Mouse (Mus musculus) myocyte (in vitro differentiated cells): Measurements from ENCODE around the gene Higd1a. TPM values are rescaled to one million over a fixed set of nuclear protein-coding genes. Genes with fewer than 3 reads are reported as not detected.

Source experiments
- H3K27me3 ChIP-seq: one replicate; pipeline ENCODE4 v1.6.1; 2011; ENCODE audit not compliant: control insufficient read depth, insufficient read depth, insufficient read length
- H3K36me3 ChIP-seq: one replicate; pipeline ENCODE4 v1.6.1; 2011; ENCODE audit not compliant: control insufficient read depth, insufficient read depth
- H3K4me2 ChIP-seq: one replicate; pipeline ENCODE4 v1.6.1; 2011; ENCODE audit warnings: low read depth, control low read depth
- H3K4me3 ChIP-seq: one replicate; pipeline ENCODE4 v1.5.1; 2011; ENCODE audit warnings: mild to moderate bottlenecking, control low read depth, moderate library complexity
- H3K79me2 ChIP-seq: one replicate; pipeline ENCODE4 v1.6.1; 2011; ENCODE audit not compliant: control insufficient read depth, insufficient read depth
- H3ac ChIP-seq: one replicate; pipeline ENCODE4 v1.6.1; 2011; ENCODE audit not compliant: control insufficient read depth, insufficient read length
- CEBPB ChIP-seq: IDR thresholded peaks from 2 replicates; pipeline ENCODE4 v1.6.1; 2011; ENCODE audit warnings: mild to moderate bottlenecking, moderate library complexity; ENCODE audit not compliant: poor library complexity, insufficient read depth, severe bottlenecking
- E2F4 ChIP-seq: IDR thresholded peaks from one replicate; pipeline ENCODE4 v1.6.1; 2011; ENCODE audit warnings: mild to moderate bottlenecking, control low read depth, moderate library complexity; ENCODE audit not compliant: insufficient read depth
- MAX ChIP-seq: IDR thresholded peaks from one replicate; pipeline ENCODE4 v1.6.1; 2011; ENCODE audit warnings: low read depth, mild to moderate bottlenecking, control low read depth
- MYOD1 ChIP-seq, 3 experiments: IDR thresholded peaks; one replicate each; pipeline ENCODE4 v1.6.1; 2011; ENCODE audit warnings: control low read depth in 2 of 3, low read depth in 2 of 3, mild to moderate bottlenecking in 2 of 3, moderate library complexity in 1 of 3; ENCODE audit not compliant: insufficient read length in 2 of 3, control insufficient read depth in 1 of 3
- MYOG ChIP-seq, 3 experiments: IDR thresholded peaks; one replicate each; pipeline ENCODE4 v1.6.1; 2011; ENCODE audit warnings: control low read depth in 2 of 3, low read depth in 2 of 3, mild to moderate bottlenecking in 2 of 3; ENCODE audit not compliant: insufficient read length in 2 of 3, control insufficient read depth in 1 of 3, insufficient read depth in 1 of 3
- POLR2A ChIP-seq: IDR thresholded peaks from one replicate; pipeline ENCODE4 v1.6.1; 2011; ENCODE audit warnings: low read depth, mild to moderate bottlenecking, control low read depth, moderate library complexity; ENCODE audit not compliant: insufficient read length
- POLR2AphosphoS2 ChIP-seq: IDR thresholded peaks from one replicate; pipeline ENCODE4 v1.6.1; 2011; ENCODE audit warnings: low read depth, control low read depth; ENCODE audit not compliant: insufficient read length
- REST ChIP-seq: IDR thresholded peaks from one replicate; pipeline ENCODE4 v1.6.1; 2011; ENCODE audit warnings: mild to moderate bottlenecking, control low read depth, moderate library complexity; ENCODE audit not compliant: insufficient read depth, insufficient read length
- SRF ChIP-seq: IDR thresholded peaks from one replicate; pipeline ENCODE4 v1.6.1; 2011; ENCODE audit warnings: low read depth; ENCODE audit not compliant: control insufficient read depth, insufficient read length
- TCF12 ChIP-seq: IDR thresholded peaks from one replicate; pipeline ENCODE4 v1.6.1; 2011; ENCODE audit warnings: mild to moderate bottlenecking, control low read depth; ENCODE audit not compliant: poor library complexity, insufficient read depth, severe bottlenecking
- TCF3 ChIP-seq: IDR thresholded peaks from one replicate; pipeline ENCODE4 v1.6.1; 2011; ENCODE audit warnings: low read depth, control low read depth; ENCODE audit not compliant: insufficient read length
- USF1 ChIP-seq: IDR thresholded peaks from one replicate; pipeline ENCODE4 v1.6.1; 2011; ENCODE audit warnings: low read depth, mild to moderate bottlenecking, control low read depth, moderate library complexity
- polyA plus RNA-seq: library from polyadenylated mRNA; unstranded; fragments of >200 nt; fragmentation: generic; extraction: Trizol; gene quantifications from one replicate; pipeline ENCODE4 v1.2.1, GENCODE M21; 2012; ENCODE audit warnings: missing spikeins

Higd1a gene
- polyA plus RNA-seq, 1 experiment, result 115 TPM

- Histone ChIP-seq H3K4me2 (no peak overlapping the region), H3K36me3 (no peaks in the 10 kb centered on the region), H3K79me2 (no peaks in the 10 kb centered on the region), H3ac (no peak overlapping the region), H3K27me3 (peaks cover 2% of the 10 kb centered on the region), H3K4me3 (no peak overlapping the region)
- TF ChIP-seq TCF12, result no peak
- no peak for TF ChIP-seq E2F4
- TF ChIP-seq MYOD1 (IDR thresholded peaks at IDR 0.05; ENCODE audit: control insufficient read depth in 1 of 3, insufficient read length in 2 of 3, low read depth in 2 of 3), result no peak
- TF ChIP-seq CEBPB, result no peak
- TF ChIP-seq POLR2AphosphoS2, result no peak
- TF ChIP-seq POLR2A, result no peak
- no peak for TF ChIP-seq REST
- TF ChIP-seq MYOG (IDR thresholded peaks at IDR 0.05; ENCODE audit: control insufficient read depth in 1 of 3, insufficient read depth in 1 of 3, insufficient read length in 2 of 3, low read depth in 2 of 3), result no peak
- no peak for TF ChIP-seq USF1
- no peak for TF ChIP-seq MAX
Measured at GRCm38 (mm10) chr9:121828314-121828713, 29.8 kb downstream of the Higd1a start.

DNA sequence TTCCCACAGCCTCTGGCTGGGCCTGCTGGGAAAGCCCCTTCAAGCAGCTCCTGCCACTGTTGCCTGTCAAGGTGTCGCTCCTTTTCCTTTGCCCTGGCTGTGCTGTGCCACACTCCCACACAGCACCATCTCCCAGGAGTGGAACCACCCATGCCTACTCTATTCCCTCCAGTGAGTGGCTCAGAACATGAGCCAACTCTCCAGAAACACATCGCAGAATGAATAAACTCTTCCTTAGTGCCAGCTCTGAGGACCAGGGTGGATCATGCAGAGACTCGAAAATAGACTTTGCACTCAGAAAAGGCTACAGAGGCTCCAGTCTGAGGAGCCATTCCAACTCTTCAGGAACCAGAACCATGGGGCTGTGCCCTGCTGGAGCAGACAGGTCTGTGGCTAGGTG, 31.8 kb downstream of the Higd1a start:
- H3ac ChIP-seq, result no peak overlapping the region
- H3K36me3 ChIP-seq, result no peaks in the 10 kb centered on the region
- H3K27me3 ChIP-seq, result no peaks in the 10 kb centered on the region
- no peak overlapping the region for H3K4me2 ChIP-seq
- no peak overlapping the region for H3K4me3 ChIP-seq
- H3K79me2 ChIP-seq, result no peaks in the 10 kb centered on the region
- TF ChIP-seq MYOD1 (IDR thresholded peaks at IDR 0.05; ENCODE audit: control insufficient read depth in 1 of 3, insufficient read length in 2 of 3, low read depth in 2 of 3) (no peak), TCF12 (no peak), E2F4 (no peak), MAX (no peak), MYOG (IDR thresholded peaks at IDR 0.05; ENCODE audit: control insufficient read depth in 1 of 3, insufficient read depth in 1 of 3, insufficient read length in 2 of 3, low read depth in 2 of 3) (no peak), USF1 (no peak), REST (no peak), POLR2A (no peak), POLR2AphosphoS2 (no peak)

DNA sequence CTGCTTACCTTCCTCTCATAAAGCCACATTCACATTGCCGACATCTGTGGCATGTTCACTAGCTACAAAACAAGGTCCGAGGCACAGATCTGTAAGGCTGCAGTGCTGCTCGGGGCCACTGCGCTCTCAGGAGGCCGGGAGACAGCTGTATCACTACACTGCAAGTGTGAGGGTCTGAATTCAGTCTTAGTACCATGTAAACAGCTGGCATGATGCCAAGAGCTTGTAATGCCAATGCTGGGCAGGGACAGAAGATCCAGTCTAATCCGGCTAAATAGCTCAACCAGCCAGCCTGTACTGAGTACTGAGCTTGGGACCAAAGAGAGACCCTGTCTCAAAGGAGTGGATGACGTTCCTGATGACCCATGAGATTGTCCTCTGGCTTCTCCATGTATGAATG, 34.2 kb downstream of the Higd1a start:
- H3K79me2 ChIP-seq, result no peaks in the 10 kb centered on the region
- no peak for TF ChIP-seq E2F4
- no peak for TF ChIP-seq MYOD1 (IDR thresholded peaks at IDR 0.05; ENCODE audit: control insufficient read depth in 1 of 3, insufficient read length in 2 of 3, low read depth in 2 of 3)
- no peak for TF ChIP-seq MYOG (IDR thresholded peaks at IDR 0.05; ENCODE audit: control insufficient read depth in 1 of 3, insufficient read depth in 1 of 3, insufficient read length in 2 of 3, low read depth in 2 of 3)
- TF ChIP-seq POLR2AphosphoS2, result no peak
- no peak for TF ChIP-seq SRF
- no peak for TF ChIP-seq TCF3
- TF ChIP-seq CEBPB, result no peak
- TF ChIP-seq REST, result no peak
- H3K27me3 ChIP-seq, result no peaks in the 10 kb centered on the region
- H3K4me2 ChIP-seq, result no peak overlapping the region
- H3K4me3 ChIP-seq, result no peak overlapping the region
- no peaks in the 10 kb centered on the region for H3K36me3 ChIP-seq
- no peak overlapping the region for H3ac ChIP-seq

GRCm38 (mm10) chr9:121823051-121823450, 35.1 kb downstream of the Higd1a start:
- H3K27me3 ChIP-seq, result no peaks in the 10 kb centered on the region

GRCm38 (mm10) chr9:121822585-121822991, 35.6 kb downstream of the Higd1a start:
- peak in 2 of 3 experiments; percentile 73 to 81 for TF ChIP-seq MYOD1 (IDR thresholded peaks at IDR 0.05; ENCODE audit: control insufficient read depth in 1 of 3, insufficient read length in 2 of 3, low read depth in 2 of 3)
- no peak for TF ChIP-seq E2F4
- peak in 2 of 3 experiments; percentile 64 to 88 for TF ChIP-seq MYOG (IDR thresholded peaks at IDR 0.05; ENCODE audit: control insufficient read depth in 1 of 3, insufficient read depth in 1 of 3, insufficient read length in 2 of 3, low read depth in 2 of 3)
- Histone ChIP-seq H3K4me3 (no peak overlapping the region), H3K79me2 (no peaks in the 10 kb centered on the region)

More at GRCm38 (mm10) chr9:121823051-121823450, 35.1 kb downstream of the Higd1a start:
- Histone ChIP-seq H3K36me3 (no peaks in the 10 kb centered on the region), H3K79me2 (no peaks in the 10 kb centered on the region), H3ac (no peak overlapping the region), H3K4me2 (peak overlapping the region; percentile 24), H3K4me3 (no peak overlapping the region)
- TF ChIP-seq POLR2AphosphoS2, result no peak
- no peak for TF ChIP-seq USF1
- TF ChIP-seq CEBPB, result no peak
- TF ChIP-seq POLR2A, result no peak
- TF ChIP-seq MYOG (IDR thresholded peaks at IDR 0.05; ENCODE audit: control insufficient read depth in 1 of 3, insufficient read depth in 1 of 3, insufficient read length in 2 of 3, low read depth in 2 of 3), result no peak
- no peak for TF ChIP-seq TCF12
- no peak for TF ChIP-seq TCF3
- no peak for TF ChIP-seq REST
- no peak for TF ChIP-seq MYOD1 (IDR thresholded peaks at IDR 0.05; ENCODE audit: control insufficient read depth in 1 of 3, insufficient read length in 2 of 3, low read depth in 2 of 3)
- no peak for TF ChIP-seq SRF

More at GRCm38 (mm10) chr9:121822585-121822991, 35.6 kb downstream of the Higd1a start:
- Histone ChIP-seq H3K4me2 (peak overlapping the region; percentile 24), H3K27me3 (no peaks in the 10 kb centered on the region), H3ac (no peak overlapping the region), H3K36me3 (no peaks in the 10 kb centered on the region)
